Mouse (Mus musculus): ENCODE measurements around the gene Gm34653.
"Not testable (repeated sequence)": the region's sequence is repeated elsewhere in the genome, so short reads cannot be mapped to it uniquely, and the experiment has no call there.

Gene Gm34653

DNA sequence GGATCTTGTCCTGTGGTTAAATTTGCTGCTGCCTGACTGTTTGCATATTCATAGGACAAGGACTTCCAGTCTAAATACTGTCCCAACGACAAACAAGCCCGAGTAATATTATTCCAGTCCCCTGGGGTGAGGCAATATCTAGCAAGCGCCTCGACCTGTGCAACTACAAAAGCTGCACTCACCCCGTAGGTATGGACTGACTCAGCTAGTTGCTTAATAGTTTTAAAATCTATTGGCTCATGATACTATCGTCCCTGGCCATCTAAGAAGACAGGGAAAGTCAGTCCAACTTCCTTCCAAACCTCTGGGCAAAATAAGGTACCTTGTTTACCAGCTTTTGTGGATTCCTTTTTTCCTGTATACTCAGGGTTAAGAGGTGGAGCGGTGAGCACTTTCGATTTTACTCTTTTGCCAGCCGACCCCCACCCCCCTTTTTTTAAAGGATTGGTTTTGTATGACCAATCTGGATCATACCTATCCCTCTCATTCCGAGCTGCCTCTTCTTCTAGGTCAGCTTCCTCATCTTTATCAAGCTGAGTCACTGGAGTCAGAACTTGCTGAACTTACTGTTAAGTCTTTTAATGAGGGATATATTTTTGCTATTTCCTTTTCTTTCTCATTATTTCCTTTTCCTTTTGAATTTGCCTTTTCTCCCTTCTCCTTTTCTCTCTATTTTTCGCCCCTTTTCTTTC lies at the start of gene Gm34653:
Gene Gm34653, plus strand, starts transcription at position 242 of the 692 bp plus-strand sequence.
- not testable (repeated sequence) for DNase-seq

DNA sequence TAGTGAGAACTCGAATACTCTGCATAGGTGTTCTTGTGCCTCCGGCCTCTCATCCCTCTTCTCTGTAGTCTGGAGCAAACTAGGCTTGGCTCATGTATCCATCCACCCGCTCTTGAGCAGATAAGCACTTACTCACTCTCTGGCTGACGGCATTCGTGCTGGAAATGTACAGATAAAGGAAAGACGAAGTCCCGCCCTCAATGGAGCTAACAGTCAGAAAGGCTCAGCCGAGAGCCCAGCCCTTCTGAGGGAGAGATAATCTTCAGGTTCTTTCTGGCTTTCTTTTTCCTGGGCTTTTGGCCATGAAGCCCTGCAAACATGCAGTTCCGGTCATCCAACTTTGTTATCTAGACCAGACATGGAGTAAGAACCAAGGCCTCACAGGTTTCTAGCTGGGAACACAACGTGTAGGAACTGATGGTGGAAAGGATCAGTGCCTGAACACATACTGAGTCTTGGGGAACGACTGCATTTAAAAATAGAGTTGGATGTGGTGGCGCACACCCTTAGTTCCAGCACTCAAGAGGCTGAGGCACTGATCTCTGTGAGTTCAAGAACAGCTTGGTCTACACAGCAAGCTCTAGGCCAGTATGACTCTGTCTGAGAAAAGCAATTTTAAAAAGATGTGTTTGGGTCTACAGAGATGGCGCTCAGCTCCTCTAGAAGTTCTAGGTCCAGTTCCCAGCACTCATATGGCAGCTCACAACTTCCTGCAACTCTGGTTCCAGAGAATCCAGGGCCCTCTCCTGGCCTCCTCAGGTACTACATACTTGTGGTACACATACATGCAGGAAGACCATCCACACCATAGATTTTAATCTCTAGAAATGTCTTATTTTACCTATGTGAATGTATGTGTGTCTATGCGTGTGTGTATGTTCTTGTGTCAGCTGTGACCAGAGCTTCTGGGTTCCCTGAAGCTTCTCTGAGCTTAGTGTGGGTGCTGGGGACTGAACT lies 49.5 kb upstream of the Gm34653 start:
- no peak for DNase-seq

DNA sequence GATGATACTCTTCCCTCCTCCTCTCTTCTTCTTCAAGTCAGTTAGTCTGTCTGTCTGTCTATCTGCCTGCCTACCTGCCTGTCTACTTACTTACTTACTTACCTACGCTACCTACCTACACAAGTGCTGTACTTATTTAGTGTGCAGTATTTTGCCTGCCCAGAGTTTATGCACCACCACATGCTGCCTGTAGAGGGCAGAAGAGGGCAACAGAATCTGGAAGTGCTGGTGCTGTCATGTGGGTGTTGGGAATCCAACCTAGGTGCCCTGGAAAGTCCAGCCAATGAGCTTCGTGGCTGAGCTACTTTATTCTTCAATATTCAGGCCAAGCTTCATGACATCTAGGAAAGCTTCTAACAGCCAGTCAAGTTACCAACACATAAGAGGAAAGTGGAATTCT lies 48.7 kb upstream of the Gm34653 start:
- peak in 1 of 2 experiments; percentile 57 for DNase-seq

DNA sequence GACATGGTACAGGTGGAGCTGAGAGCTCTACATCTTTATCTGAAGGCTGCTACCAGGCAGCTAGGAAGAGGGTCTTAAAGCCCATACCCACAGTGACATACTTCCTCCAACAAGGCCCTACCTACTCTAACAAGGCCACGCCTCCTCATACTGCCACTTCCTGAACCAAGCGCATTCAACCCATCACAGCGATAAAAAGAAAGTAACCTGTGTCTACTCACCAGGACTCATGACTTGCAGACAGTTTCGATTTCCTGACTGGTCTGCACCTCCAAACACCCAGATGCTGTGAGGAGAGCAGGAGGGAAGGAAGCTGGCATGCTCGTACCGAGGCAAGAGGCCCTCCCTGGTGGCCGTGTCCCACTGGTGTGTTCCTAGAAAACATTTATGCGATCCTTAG lies 42.5 kb upstream of the Gm34653 start:
- peak; percentile 29 to 49 for DNase-seq

DNA sequence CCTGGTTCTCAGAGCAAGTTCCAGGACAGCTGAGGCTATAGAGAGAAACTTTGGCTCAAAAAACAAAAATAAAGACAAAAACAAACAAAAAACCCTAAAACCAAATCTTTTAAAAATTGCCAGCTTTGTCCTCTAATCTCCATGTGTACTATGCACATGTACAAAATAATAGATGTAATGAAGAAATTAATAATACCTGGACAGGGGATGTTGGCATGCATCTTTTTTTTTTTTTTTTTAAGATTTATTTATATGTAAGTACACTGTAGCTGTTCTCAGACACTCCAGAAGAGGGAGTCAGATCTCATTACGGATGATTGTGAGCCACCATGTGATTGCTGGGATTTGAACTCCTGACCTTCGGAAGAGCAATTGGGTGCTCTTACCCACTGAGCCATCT lies 40.3 kb upstream of the Gm34653 start:
- DNase-seq = not testable (repeated sequence)

DNA sequence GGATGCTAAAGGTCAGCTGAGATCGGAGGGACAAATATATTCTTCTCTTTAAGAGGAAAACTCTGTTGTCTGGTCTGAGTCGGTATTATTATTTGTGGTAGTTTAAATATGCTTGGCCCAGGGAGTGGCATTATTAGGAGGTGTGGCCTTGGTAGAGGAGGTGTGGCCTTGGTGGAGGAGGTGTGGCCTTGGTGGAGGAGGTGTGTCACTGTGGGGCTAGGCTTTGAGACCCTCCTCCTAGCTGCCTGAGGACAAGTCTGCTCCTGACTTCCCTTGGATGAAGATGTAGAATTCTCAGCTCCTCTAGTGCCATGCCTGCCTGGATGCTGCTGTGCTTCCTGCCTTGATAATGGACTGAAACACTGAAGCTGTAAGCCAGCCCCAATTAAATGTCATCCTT lies 38.3 kb upstream of the Gm34653 start:
- DNase-seq = no peak

DNA sequence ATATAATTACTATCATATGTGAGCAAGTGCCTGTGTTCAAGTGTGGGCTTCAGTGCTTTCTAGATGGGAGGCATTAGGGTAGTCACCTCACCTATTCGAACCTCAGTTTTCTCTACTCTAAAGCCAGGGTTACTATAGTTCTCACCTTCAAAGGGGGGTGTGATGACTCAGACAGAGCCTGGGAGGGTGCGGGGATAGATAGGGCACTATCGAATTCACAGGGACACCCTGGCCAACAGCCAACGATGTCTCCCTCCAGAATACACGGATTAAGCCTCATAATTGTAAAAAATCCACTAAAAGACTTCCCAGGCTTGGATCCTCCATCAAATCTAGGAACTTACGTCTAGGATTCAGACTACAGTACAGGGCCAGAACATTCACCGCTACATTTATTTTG lies 37.4 kb upstream of the Gm34653 start:
- DNase-seq = no peak

DNA sequence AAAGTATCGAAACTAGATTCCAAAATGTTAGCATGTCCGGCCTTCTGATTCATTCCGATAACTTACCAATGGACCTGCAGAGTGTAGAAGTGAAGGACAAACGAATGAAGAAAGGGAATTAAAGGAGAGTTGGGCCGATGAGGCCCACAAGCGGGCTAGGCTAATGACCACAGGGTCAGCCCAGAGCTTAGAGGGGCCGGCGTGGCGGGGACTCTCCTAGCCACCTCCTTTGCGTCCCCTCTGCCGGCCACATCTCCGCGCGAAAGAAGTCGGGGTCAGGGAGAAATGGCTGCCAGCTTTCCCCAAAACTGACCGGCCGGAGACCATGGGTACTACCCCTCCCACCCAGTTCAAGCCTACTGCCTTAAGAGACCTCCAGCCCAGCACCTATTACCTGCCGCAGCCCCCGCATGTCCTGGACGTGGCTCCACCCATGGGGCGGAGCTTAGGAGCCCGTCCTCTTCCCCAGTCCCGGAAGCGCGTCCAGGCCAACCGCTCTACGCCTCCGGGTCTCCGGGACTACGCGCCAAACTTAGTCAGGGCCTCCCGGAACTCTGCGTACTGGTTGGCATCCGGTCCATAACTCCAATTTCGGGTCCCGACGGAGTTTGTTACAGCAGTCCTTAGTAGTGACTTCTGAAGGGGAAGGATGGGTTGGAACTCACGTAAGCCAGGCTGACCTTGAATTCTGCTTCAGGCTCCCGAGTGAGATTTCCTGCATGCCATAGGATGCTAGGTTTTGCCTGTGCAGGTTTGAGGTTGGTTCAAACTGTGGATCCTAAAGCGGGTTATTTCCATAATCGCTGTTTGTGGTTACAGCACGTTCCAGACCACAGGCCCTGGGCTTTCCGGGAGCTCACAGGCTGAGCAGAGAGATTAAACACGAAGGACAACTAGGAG lies 33.2 kb upstream of the Gm34653 start, which contains the start of gene Rabepk:
Gene Rabepk, minus strand, starts transcription at position 556 of the 900 bp plus-strand sequence.
- DNase-seq = peak; percentile 77 to 86

DNA sequence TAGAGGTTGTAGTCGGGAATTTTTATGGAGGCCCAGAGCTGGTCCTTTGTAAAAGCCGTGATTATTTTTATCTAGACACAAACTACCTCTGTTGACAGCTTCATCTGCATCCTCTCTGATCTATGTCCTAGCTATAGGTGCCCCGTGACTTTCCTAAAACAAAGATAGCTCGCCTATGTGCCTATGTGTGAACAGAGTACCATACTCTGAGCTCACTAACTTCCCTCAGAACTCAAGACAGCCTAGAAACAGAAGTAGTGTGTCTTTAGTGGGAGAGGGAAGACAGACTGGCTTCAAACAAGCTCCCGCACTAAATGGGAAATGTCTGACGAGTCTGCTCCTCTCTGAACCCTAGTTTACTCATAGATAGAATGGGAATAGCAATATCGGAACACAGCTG lies 32.4 kb upstream of the Gm34653 start:
- no peak for DNase-seq

DNA sequence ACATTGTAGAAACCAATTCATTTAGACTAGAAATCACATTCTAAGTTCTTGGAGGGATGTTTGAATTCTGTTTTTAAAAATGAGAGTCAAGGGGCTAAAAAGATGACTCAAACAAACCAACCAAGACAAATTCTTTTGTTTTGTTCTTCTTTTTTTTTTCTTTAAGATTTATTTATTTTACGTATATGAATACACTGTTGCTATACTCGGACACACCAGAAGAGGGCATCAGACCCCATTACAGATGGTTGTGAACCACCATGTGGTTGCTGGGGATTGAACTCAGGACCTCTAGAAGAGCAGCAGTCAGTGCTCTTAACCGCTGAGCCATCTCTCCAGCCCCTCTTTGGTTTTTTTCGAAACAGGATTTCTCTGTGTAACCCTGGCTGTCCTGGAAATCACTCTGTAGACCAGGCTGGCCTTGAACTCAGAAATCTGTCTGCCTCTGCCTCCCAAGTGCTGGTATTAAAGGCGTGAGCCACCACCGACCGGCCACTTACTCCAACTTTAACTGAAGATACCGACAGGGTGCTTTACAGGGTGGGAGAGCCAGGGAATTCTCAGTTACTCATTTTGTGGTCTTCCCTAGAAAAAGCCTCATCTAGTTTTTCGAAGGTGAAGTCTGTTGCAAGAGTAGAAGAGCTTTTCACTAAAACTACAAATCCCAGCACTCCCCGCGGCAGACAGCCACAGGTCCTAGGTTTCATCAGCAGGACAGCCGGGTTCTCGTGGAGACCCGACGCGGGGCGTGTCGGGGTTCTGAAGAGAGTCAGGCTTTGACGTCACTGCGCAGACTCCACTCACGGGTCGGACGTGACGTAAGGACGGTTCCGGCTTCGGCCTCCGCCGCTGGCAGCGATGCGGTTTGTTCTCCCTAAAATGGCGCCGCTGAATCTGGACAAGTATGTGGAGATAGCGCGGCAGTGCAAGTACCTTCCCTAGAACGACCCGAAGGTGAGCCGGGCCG lies 31.0 kb upstream of the Gm34653 start:
- DNase-seq = peak; percentile 88 to 94

DNA sequence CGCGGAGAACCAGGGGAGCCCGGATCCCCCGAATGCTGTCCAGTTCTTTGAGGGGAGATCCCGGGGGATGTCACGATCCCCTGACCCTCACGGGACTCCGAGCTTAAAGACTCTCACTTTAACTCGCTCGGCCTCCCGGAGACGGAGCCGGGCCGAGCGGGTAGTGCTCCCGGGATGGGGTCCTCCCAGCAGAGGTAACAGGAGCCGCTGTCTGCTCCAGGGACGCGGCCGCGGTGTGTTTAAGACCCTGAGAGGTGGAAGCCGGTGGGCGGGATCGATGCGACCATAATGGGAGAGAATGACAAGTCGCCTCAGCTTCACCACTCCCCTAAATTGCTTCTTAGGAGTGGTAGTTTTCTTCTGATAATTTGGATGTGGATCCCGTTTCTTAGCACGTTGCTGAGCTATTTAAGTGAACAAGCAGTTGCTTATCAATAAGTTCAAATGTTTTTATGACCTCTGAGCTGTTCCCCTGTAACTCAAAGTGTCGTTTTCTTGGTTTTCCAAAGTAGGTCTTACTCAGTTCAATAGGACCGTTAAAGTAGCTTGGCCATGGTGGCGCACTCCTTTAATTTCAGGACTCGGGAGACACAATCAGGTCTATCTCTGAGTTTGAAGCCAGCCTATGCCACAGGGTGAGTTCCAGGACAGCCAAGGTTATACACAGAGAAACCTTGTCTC lies 30.1 kb upstream of the Gm34653 start:
- DNase-seq = peak in 1 of 2 experiments; percentile 25

DNA sequence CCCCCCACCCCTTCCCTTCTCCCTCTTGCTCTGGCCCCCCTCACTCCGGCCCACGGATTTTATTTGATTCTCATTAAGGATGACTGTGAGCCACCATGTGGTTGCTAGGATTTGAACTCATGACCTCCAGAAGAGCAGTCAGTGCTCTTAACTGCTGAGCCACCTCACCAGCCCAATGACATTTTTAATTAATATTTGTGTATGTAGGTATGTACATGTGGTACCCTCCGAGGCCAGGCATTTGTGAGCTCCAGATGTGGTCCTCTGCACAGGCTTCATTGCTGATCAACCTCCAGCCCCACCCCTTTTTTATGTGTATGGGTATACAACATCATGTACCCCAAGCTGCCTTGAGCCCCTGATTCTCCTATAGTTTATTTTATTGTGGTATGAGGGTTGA lies 29.1 kb upstream of the Gm34653 start:
- DNase-seq = no peak

DNA sequence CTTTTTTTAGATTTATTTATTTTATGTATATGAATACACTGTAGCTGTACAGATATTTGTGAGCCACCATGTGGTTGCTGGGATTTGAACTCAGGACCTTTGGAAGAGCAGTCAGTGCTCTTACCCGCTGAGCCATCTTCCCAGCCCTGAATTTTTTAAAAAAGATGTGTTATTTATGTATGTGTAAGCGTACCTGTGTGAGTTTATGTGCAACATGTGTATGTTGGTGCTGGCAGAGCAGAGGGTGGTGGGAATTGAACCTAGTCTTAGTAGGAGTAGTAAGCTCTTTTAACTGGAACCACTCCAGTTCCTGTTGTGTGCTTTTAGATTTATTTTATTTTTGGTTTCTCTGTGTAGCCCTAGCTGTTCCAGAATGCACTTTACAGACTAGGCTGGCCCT lies 28.6 kb upstream of the Gm34653 start:
- DNase-seq = no peak

DNA sequence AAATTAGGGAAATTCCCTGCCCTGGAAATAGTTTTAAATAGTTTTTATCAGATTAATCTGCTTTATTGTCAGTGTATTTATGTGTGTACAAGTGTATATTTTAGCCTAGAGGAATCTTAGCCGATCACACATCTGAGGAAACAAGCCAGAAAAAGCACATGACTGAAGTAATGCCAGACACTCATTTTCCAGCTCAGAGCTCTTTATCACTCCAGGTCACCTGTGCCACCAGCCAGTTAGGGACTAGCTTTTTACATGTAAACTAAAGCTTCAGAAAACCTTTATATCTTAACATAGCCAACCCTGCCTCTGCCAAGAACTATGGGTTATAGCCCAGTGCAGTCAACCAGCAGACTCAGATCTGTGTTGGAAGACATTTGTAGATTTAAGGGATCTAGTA lies 28.0 kb upstream of the Gm34653 start:
- DNase-seq = no peak

DNA sequence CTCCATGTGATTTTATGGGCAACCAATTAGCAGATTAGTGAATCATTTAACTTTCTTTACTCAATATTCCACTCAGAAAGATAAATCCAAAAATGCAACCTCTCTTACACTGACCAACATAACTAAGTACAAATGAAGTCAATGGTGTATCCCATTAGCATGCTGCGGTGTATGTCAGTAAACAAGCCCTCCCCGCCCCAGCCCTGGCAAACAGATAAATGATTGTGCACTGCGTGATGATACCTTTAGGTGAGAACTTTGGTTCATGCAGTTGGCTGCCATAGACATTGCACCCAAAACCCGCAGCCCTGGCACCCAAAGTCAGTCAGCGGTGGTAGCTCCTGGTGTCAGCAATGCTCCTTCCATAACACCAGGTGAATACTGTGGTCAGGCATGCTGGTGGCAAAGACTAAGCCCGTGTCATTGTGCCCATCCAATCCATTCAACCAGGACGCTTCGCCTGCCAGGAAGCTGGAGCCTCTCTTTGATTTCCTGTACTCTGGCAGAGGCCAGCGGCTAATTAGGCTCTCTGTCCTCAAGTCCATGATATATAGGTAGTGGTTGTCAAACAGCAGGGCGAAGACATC lies 27.4 kb upstream of the Gm34653 start:
- no peak for DNase-seq

DNA sequence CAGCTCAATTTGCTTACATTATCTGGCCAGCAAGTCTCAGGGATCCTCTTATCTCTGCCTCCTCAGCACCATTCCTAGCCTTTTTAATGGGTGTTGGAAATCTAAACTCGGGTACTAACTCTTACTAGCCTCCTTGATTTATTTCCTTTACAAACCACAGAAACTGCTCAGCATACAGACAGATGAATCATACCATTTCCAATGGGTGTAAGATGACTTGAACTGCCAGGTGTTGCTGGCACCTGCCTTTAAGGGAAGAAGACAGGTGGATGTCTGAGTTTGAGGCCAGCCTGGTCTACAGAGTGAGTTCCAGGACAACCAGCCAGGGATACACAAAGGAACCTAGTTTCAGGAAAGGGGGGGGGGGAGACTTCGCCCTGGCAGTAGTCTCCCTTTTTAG lies 24.8 kb upstream of the Gm34653 start:
- no peak for DNase-seq

DNA sequence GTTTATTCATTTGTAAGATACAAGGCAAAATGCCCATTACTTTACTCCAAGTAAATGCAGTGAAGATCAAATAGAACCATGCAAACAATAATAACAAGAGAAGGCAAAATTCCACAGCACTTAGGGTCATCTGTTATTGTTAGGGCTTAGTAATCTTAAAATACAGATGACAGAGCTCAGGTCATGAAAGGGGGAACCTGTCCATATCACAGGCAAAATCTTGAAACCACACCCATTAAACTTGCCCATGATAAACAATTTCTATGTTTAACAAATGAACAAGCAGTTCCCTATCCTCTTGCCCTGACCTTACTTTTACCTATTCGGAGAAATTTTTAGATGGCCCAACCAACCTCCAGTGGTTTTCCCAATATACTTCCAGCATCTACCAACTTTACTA lies 23.2 kb upstream of the Gm34653 start:
- DNase-seq = no peak

DNA sequence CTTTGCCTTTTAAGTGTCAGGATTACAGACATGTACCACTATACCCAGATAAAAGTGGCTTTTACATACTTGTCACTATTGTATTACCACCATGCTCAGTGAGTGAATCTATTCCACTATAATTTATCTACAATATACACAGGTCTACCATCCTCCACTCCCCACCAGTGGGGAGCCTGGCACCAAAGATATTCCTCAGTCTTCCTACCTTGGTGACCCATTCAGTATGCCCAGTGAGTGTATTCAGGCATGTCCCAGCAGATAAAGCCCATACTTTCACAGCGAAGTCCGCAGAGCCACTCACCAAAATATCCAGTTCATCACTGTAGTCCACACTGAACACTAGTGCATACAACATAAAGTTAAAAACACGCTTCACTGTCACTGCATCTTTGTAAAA lies 22.0 kb upstream of the Gm34653 start:
- DNase-seq = no peak

DNA sequence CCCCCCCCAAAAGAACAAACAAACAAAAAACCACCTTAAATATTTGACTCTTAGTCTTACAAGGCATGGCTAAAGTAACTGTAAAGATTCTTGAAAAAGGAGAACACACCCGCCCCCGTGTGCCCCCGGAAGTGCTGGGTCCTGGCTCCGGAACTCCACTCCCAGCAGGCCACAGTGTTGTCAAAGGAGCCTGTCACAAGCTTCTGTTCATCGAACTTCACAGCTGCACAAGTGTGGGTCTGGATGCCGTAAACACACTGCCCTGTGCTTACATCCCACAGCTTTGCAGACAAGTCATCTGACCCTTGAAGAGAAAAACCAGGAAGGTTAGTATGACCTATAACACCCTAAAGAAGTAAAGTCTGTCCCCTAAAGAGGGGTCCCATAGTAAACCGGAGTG lies 20.1 kb upstream of the Gm34653 start:
- no peak for DNase-seq

DNA sequence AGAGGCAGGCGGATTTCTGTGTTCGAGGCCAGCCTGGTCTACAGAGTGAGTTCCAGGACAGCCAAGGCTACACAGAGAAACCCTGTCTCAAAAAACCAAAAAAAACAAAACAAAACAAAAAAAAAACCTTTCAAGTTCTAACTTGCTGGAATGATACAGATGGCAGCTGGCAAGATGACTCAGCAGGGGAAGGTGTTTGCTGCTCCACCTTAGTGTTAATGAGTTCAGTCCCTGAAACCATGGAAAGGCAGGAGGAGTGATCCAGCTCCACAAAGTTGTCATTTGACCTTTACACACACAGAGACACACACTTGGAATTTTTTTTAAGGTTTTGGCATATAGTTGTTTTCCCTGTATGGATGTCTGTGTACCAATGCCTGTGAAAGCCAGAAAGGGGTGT lies 16.9 kb upstream of the Gm34653 start:
- not testable (repeated sequence) for DNase-seq

DNA sequence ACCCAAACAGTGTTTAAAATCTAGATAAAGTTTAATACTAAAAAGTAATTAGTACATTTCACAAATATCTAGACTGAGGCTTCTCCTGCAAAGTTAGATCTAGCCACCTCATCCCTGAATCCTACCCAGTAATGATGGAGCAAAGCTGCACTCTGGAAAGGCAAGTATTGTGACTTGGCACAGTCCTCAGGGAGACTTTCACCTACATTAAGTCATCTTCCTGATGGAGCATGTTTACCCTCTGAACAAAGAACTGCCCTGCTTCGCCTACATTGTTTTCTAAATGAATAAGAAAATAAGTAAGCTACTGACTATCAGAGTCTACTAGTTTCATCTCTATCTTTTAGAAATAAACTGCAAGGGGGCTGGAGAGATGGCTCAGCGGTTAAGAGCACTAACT lies 14.3 kb upstream of the Gm34653 start:
- DNase-seq = no peak

All from spleen, adult 18-20 months (tissue).